Mouse (Mus musculus): ENCODE data around the gene Ccdc63.

GRCm38 (mm10) chr5:122115266-122115763, 25.3 kb downstream of the Ccdc63 start:
- TF ChIP-seq CTCF (IDR thresholded peaks at IDR 0.05; ENCODE audit: extremely low read depth, insufficient read depth, low read length) (no peak), POLR2A (IDR thresholded peaks at IDR 0.05; ENCODE audit: extremely low read depth, insufficient read depth, low read length) (no peak)
